Mouse (Mus musculus) ovary, postnatal 10 days (tissue): ENCODE results near the gene Kpna2.

Experiments
- DNase-seq: peaks from one replicate; pipeline ENCODE4 v3.0.0; 2022; ENCODE audit warnings: low spot score

Gene Kpna2

DNA sequence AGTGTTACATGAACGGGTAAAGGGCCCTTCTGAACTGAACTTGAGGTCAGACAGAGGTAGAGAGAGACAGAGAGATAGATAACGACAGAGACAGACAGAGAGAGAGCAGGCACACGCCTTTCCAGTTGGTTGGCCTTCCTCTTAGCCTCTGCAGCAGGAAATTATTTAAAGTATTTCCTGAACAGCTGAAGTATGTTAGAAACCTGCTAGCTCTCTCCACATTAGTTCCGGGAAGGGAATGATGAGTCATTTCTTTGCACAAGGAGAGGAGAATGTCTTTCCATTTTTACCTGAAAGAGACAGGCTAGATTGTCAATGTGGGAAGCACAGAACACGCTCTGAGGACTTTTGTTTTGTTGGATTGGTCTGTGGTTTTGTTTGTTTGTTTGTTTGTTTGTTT is 17.0 kb downstream of the Kpna2 start:
- no peak for DNase-seq

DNA sequence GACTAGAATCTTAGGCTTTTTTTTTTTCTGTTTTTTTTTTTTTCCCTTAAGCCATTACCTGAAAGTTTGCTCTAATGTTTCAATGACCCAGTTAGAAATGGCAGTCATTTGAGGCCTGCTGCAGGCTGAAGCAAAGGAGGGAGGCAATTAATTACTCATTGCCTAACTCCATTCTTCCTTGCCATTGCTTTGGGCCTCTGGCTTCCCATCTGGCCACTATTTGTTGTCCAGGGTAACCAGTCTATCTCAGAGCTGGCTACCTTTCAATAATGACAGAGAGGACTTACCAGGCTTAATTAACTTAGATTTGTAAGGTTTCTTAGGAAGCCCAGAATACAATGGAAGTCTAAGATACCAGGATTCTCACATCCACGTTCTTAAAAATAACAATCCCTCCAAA is 17.6 kb downstream of the Kpna2 start:
- no peak for DNase-seq

GRCm38 (mm10) chr11:106980455-106980854 is 18.9 kb downstream of the Kpna2 start:
- DNase-seq: no peak

GRCm38 (mm10) chr11:106976194-106976593 is 23.1 kb downstream of the Kpna2 start:
- no peak for DNase-seq

DNA sequence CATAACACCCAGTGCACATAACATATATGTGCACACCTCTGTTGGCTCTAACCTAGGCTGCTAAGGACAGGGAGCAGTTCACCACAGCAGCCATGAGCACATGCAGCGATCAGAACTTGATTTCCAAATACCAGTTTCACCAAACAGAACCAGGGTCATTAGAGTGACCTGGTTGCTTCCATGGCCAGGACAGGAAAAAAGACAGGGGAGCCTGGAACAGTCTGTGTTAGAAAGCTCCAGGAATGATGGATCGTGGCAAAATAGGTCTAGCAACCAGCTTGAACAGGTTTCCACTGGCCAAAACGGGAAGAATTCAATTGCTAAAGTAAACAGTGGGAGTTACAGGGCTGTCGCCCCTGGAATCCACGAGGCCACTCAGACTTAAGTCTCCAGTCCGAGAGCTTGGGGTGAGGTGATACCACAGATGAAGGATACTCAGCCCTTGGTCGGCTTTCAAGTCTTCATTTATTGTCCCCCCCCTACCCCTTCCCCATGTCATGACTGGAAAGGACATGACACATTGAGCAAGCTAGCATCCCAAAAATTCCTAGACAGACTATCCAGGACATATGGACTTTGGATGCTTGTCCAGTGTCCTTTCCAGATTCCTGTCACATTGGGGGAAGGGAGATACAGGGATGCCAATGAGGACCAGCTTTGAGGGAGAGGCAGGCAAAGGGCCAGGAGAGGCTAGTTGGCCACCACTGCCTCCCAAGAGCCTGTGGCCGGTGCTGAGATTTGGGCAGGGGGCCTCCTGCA is 23.7 kb downstream of the Kpna2 start:
- no peak for DNase-seq

DNA sequence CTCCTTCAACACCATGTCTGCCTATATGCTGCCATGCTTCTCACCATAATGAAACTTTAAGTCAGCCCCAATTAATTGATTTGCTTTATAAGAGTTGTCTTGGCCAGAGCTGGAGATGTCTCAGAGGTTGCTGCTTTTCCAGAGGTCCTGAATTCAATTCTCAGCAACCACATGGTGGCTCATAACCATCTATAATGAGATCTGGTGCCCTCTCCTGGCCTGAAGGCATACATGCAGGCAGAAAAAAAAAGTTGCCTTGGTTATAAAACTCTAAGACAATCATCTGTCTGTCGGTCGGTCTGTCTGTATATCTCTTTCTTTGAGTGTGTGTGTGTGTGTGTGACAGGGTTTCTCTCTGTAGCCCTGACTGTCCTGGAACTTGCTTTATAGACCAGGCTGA is 24.9 kb downstream of the Kpna2 start:
- no peak for DNase-seq

GRCm38 (mm10) chr11:106973016-106973415 is 26.3 kb downstream of the Kpna2 start:
- no peak for DNase-seq

DNA sequence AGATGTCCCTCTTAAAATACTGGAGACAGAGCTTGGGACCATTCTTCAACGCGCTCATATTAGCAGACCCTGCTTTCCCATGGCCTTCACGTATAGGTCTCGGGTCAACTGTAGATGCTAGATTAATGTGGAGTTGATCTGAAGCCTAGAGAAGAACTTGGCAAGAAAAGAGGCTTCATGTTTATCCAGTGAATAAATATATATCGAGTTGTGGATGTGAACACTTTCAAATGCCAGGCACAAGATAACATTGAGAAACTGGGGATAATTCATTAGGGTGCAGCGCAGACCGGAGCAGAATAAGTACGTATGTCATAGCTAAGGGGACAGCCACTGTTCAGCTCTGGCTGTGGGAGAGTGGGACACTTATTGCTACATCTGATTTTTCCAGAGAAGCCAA is 29.5 kb downstream of the Kpna2 start:
- DNase-seq: no peak

DNA sequence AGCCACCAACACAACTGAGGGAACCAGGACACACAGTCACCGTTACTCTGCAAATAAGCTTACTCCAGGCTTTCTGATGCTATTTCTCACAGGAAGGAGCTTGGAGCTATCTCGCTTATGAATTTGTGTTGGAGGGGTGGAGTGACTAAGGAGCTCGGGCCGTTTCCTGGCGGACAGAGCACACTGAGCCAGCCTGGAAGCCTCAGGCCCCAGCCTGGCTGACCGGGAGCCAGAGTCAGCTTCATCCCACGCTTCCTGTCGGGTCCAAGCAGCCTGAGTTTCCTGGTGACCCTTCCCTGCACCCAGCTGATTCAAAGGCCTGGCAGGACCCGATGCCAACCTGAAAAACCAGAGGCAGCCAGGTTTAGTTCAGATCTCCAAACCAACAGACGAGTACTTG is 31.7 kb downstream of the Kpna2 start:
- no peak for DNase-seq

GRCm38 (mm10) chr11:106965881-106966280 is 33.5 kb downstream of the Kpna2 start:
- DNase-seq: no peak

- no peak for DNase-seq
Observed at GRCm38 (mm10) chr11:106962310-106962709, 37.0 kb downstream of the Kpna2 start.

DNA sequence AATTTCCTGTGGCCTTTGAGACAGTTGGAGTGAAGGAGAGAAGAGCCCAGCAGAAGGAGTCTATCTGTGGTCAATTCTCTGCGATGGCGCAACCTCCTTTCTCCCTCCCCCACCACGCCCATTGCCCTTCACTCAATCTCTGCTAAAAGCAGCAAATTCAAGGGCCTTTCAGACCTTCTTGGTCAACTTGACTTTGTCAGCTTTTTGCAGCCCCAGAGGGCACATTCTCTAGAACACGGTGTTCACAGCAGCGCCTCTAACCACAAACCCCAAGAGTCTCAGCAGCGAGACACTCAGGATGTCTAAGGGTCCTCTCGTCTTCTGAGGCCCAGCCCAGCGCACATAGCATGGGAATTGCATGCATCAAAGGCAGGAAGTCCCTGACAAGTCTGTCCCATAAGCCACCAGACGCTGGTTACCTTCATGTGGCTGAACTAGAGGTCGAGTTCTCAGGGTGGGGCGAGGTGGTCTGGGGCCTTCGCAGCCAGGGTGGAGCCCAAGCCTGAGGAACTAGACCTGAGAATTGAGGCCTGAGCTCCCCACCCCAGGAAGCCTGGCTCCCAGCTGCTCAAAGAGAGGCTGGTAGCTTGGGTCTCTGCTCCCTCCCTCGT is 37.8 kb downstream of the Kpna2 start:
- DNase-seq: no peak

DNA sequence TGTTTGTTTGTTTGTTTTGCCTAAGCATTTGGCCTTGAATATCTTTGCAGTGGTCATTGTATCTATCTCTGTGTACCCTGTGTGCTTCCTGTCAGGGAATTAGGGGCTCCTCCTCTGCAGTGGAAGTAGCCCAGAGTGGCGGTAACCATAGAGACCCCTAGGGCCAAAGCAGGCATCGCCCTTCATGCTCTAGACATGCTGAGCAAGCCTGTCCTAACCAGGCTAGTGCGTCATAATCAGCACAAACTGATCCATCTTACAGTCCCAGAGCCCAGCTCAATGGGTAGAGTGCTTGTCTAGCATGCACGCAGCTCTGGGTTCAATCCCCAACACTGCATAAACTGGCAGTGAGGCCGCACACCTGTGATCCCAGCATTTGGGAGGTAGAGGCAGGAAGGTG is 40.2 kb downstream of the Kpna2 start:
- DNase-seq: no peak

- DNase-seq: no peak
Observed at GRCm38 (mm10) chr11:106958407-106959071, 40.8 kb downstream of the Kpna2 start.

GRCm38 (mm10) chr11:106957271-106957980 is 41.9 kb downstream of the Kpna2 start:
- no peak for DNase-seq

GRCm38 (mm10) chr11:106954566-106954965 is 44.8 kb downstream of the Kpna2 start:
- DNase-seq: no peak

DNA sequence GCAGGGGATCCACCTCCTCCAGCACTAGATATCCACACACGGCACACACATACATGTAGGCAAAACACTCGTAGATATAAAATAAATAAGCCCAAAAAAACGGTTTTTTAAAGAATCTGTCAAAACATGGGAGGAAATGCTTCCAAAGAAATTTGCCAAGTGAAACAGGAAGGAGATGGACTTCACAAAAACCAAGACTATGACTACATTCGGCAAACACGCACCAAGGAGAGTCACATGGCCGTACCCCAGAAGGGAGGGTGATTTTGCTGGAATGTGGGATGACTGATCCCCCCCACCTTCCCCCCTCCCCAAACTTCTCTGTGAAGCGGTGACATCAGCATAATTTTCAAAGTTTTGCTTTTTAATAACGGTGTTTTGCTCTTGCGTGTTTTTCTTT is 45.2 kb downstream of the Kpna2 start:
- no peak for DNase-seq
